Mouse (Mus musculus) gastrocnemius, adult 2 months (tissue): ENCODE measurements around the gene Kcnma1. TPM values are rescaled to one million over a fixed set of nuclear protein-coding genes. Genes with fewer than 3 reads are reported as not detected.

ENCODE experiments used
- DNase-seq: peaks from one replicate; pipeline ENCODE4 v3.0.0; 2022
- H3K27ac ChIP-seq: fragments of 200-600 bp; 2 replicates; pipeline ENCODE4 v1.8.1; 2022; ENCODE audit warnings: mild to moderate bottlenecking
- H3K4me3 ChIP-seq: fragments of 200-600 bp; 2 replicates; pipeline ENCODE4 v1.8.1; 2022; ENCODE audit warnings: mild to moderate bottlenecking, moderate library complexity
- CTCF ChIP-seq: fragments of 200-600 bp; IDR thresholded peaks from 2 replicates; pipeline ENCODE4 v1.8.1; 2022; ENCODE audit warnings: antibody characterized with exemption, mild to moderate bottlenecking, moderate library complexity
- intact Hi-C: fragments of 180-260 bp; cut with DNase I; formaldehyde crosslinking; loops from one replicate; pipeline ENCODE4 v1.15.1; 2025
- total RNA-seq, 2 experiments: library from RNA; stranded (reverse); gene quantifications; 2 replicates each; pipeline ENCODE4 v1.2.3; 2021

The Kcnma1 gene
- total RNA-seq, 2 experiments from 2014 or later = 52.6 to 80.4 TPM

GRCm38 (mm10) chr14:23542131-23542530, 472.2 kb downstream of the Kcnma1 start:
- H3K27ac ChIP-seq = no peak overlapping the region
- no peak for TF ChIP-seq CTCF
- intact Hi-C loops = no loop called here
- no peak overlapping the region for H3K4me3 ChIP-seq
- no peak for DNase-seq

- intact Hi-C loops = no loop called here
- Histone ChIP-seq H3K4me3 (no peak overlapping the region), H3K27ac (no peak overlapping the region)
- DNase-seq = no peak
- no peak for TF ChIP-seq CTCF
Measured at GRCm38 (mm10) chr14:23539621-23540020, 474.7 kb downstream of the Kcnma1 start.

GRCm38 (mm10) chr14:23533346-23533745, 480.9 kb downstream of the Kcnma1 start:
- H3K4me3 ChIP-seq = no peak overlapping the region
- no peak for TF ChIP-seq CTCF
- no peak overlapping the region for H3K27ac ChIP-seq
- intact Hi-C loops = no loop called here
- no peak for DNase-seq

GRCm38 (mm10) chr14:23531735-23532525, 482.4 kb downstream of the Kcnma1 start:
- intact Hi-C loops = no loop called here
- TF ChIP-seq CTCF = no peak
- no peak overlapping the region for H3K27ac ChIP-seq
- H3K4me3 ChIP-seq = no peak overlapping the region
- no peak for DNase-seq

GRCm38 (mm10) chr14:23529720-23530119, 484.6 kb downstream of the Kcnma1 start:
- no peak overlapping the region for H3K4me3 ChIP-seq
- peak; percentile 29 for DNase-seq
- intact Hi-C loops = loop anchor here (10.0 kb wide), 2 partner anchors 105 to 275 kb away; no protein-coding TSS in a partner anchor
- H3K27ac ChIP-seq = peak overlapping the region; percentile 53
- TF ChIP-seq CTCF = peak; percentile 97

GRCm38 (mm10) chr14:23529229-23529628, 485.1 kb downstream of the Kcnma1 start:
- intact Hi-C loops = loop anchor here (10.0 kb wide), 2 partner anchors 104 to 274 kb away; no protein-coding TSS in a partner anchor
- TF ChIP-seq CTCF = no peak

GRCm38 (mm10) chr14:23525910-23526309, 488.4 kb downstream of the Kcnma1 start:
- no peak for TF ChIP-seq CTCF
- no peak overlapping the region for H3K27ac ChIP-seq
- no peak for DNase-seq
- no peak overlapping the region for H3K4me3 ChIP-seq
- intact Hi-C loops = loop anchor here (10.0 kb wide), 2 partner anchors 101 to 271 kb away; no protein-coding TSS in a partner anchor

More at GRCm38 (mm10) chr14:23529229-23529628, 485.1 kb downstream of the Kcnma1 start:
- no peak overlapping the region for H3K4me3 ChIP-seq
- no peak for DNase-seq
- peak overlapping the region; percentile 53 for H3K27ac ChIP-seq

GRCm38 (mm10) chr14:23523825-23524491, 490.3 kb downstream of the Kcnma1 start:
- H3K27ac ChIP-seq = no peak overlapping the region
- TF ChIP-seq CTCF = no peak
- DNase-seq = no peak
- no peak overlapping the region for H3K4me3 ChIP-seq
- intact Hi-C loops = loop anchor here (10.0 kb wide), 2 partner anchors 99 to 269 kb away; no protein-coding TSS in a partner anchor

- DNase-seq = peak; percentile 23
- intact Hi-C loops = loop anchor here (10.0 kb wide), 2 partner anchors 98 to 268 kb away; no protein-coding TSS in a partner anchor
Measured at GRCm38 (mm10) chr14:23522606-23523159, 491.6 kb downstream of the Kcnma1 start.

GRCm38 (mm10) chr14:23521080-23521684, 493.1 kb downstream of the Kcnma1 start:
- no peak for TF ChIP-seq CTCF
- intact Hi-C loops = loop anchor here (10.0 kb wide), 2 partner anchors 96 to 266 kb away; no protein-coding TSS in a partner anchor
- no peak overlapping the region for H3K4me3 ChIP-seq
- DNase-seq = no peak
- H3K27ac ChIP-seq = no peak overlapping the region

More at GRCm38 (mm10) chr14:23522606-23523159, 491.6 kb downstream of the Kcnma1 start:
- no peak for TF ChIP-seq CTCF
- peak overlapping the region; percentile 17; the same call in 1 of the 2 replicates for H3K27ac ChIP-seq
- H3K4me3 ChIP-seq = no peak overlapping the region

GRCm38 (mm10) chr14:23517374-23517773, 496.9 kb downstream of the Kcnma1 start:
- Histone ChIP-seq H3K27ac (no peak overlapping the region), H3K4me3 (no peak overlapping the region)
- no peak for TF ChIP-seq CTCF
- no peak for DNase-seq
- intact Hi-C loops = no loop called here

GRCm38 (mm10) chr14:23509792-23510191, 504.5 kb downstream of the Kcnma1 start:
- Histone ChIP-seq H3K27ac (no peak overlapping the region), H3K4me3 (no peak overlapping the region)
- intact Hi-C loops = no loop called here
- TF ChIP-seq CTCF = no peak
- no peak for DNase-seq
